Mouse (Mus musculus): ENCODE data around the gene Ino80.
"Not testable (repeated sequence)": the region's sequence is repeated elsewhere in the genome, so short reads cannot be mapped to it uniquely, and the experiment has no call there.

Ino80 gene

GRCm38 (mm10) chr2:119477571-119478396 is at the start of gene Ino80:
TSS of gene Ino80 (minus strand) at chr2:119477687.
- DNase-seq = peak; percentile 98

- DNase-seq = no peak
Measured at GRCm38 (mm10) chr2:119525422-119525821, 47.9 kb upstream of the Ino80 start.

- DNase-seq = no peak
Measured at GRCm38 (mm10) chr2:119523836-119524235, 46.3 kb upstream of the Ino80 start.

- no peak for DNase-seq
Measured at GRCm38 (mm10) chr2:119520550-119520949, 43.1 kb upstream of the Ino80 start.

- no peak for DNase-seq
Measured at GRCm38 (mm10) chr2:119516811-119517210, 39.3 kb upstream of the Ino80 start.

- no peak for DNase-seq
Measured at GRCm38 (mm10) chr2:119514026-119514522, 36.6 kb upstream of the Ino80 start.

GRCm38 (mm10) chr2:119512292-119512691 is 34.8 kb upstream of the Ino80 start:
- DNase-seq = no peak

GRCm38 (mm10) chr2:119510856-119511255 is 33.4 kb upstream of the Ino80 start:
- no peak for DNase-seq

GRCm38 (mm10) chr2:119508518-119508917 is 31.0 kb upstream of the Ino80 start:
- not testable (repeated sequence) for DNase-seq

GRCm38 (mm10) chr2:119507108-119507507 is 29.6 kb upstream of the Ino80 start:
- DNase-seq = no peak

- DNase-seq = no peak
Measured at GRCm38 (mm10) chr2:119500965-119501652, 23.6 kb upstream of the Ino80 start.

- DNase-seq = no peak
Measured at GRCm38 (mm10) chr2:119498859-119499258, 21.4 kb upstream of the Ino80 start.

- no peak for DNase-seq
Measured at GRCm38 (mm10) chr2:119496082-119496481, 18.6 kb upstream of the Ino80 start.

- DNase-seq = no peak
Measured at GRCm38 (mm10) chr2:119491953-119492352, 14.5 kb upstream of the Ino80 start.

- no peak for DNase-seq
Measured at GRCm38 (mm10) chr2:119486488-119486887, 9.0 kb upstream of the Ino80 start.

- DNase-seq = no peak
Measured at GRCm38 (mm10) chr2:119482307-119482706, 4.8 kb upstream of the Ino80 start.

- DNase-seq = no peak
Measured at GRCm38 (mm10) chr2:119478397-119478749, 886 bp upstream of the Ino80 start.

GRCm38 (mm10) chr2:119476621-119477391 is 681 bp downstream of the Ino80 start:
- DNase-seq = peak; percentile 60

GRCm38 (mm10) chr2:119476166-119476565 is 1.3 kb downstream of the Ino80 start:
- no peak for DNase-seq

- no peak for DNase-seq
Measured at GRCm38 (mm10) chr2:119463945-119464344, 13.5 kb downstream of the Ino80 start.

GRCm38 (mm10) chr2:119463114-119463775 is 14.2 kb downstream of the Ino80 start:
- DNase-seq = no peak

- DNase-seq = no peak
Measured at GRCm38 (mm10) chr2:119461028-119461427, 16.5 kb downstream of the Ino80 start.

- DNase-seq = no peak
Measured at GRCm38 (mm10) chr2:119454558-119454957, 22.9 kb downstream of the Ino80 start.
